Comparison of ENCODE assay signal across 26 mouse cellular contexts in the genomic region with DNA sequence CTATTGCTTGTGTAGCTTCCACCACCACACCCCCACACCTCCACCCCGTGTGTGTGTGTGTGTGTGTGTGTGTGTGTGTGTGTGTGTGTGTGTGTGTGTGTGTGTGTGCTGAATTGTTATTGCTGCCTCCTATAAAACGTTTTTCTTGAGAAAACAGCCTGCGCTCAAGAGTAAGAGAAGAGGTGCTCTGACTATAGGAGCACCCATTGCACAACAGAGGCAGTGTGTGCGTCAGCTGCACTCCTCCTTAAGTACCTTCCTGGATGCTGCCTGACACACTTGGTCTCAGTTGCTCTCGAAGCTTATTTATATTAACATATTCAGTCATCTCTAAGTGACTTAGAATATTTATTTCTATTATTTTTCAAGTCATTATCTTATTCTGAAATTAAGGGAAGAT. TPM values are rescaled to one million over a fixed set of nuclear protein-coding genes. Genes with fewer than 3 reads are reported as not detected.
"Had no signal": no experiment of that assay in that cellular context is flagged by ENCODE, and none has a peak within 500 bp of the region (broad histone marks: within the 10 kb centered on the region; RNA-seq: fewer than 3 reads in every experiment).

No protein-coding gene starts in this region.

- DNase-seq: forebrain, postnatal 0 days; gastrocnemius, postnatal 14 days; gastrocnemius, postnatal 36 days; heart, postnatal 10 days; heart, postnatal 4 days; kidney, adult 18-20 months; kidney, adult 8-10 months; kidney, postnatal 14 days; kidney, postnatal 36 days; layer of hippocampus, adult 9-11 months; layer of hippocampus, postnatal 36 days; left cerebral cortex, postnatal 4 days; liver had no signal

- ATAC-seq: forebrain, postnatal 0 days; hindbrain, embryonic 16.5 days; inflammation-experienced regulatory T-cells, adult 6 months; intestine, embryonic 15.5 days; intestine, postnatal 0 days had no signal

- H3K4me1 ChIP-seq: heart, embryonic 10.5 days; heart, embryonic 12.5 days; hindbrain, embryonic 10.5 days; hindbrain, embryonic 12.5 days; intestine, embryonic 15.5 days; limb, embryonic 12.5 days had no signal

- H3K9ac ChIP-seq: forebrain, postnatal 0 days; heart, embryonic 12.5 days; hindbrain, embryonic 12.5 days; hindbrain, embryonic 14.5 days; intestine, embryonic 15.5 days; limb, embryonic 12.5 days had no signal

- H3K4me3 ChIP-seq: heart, embryonic 10.5 days; heart, embryonic 12.5 days; hindbrain, embryonic 10.5 days; hindbrain, embryonic 12.5 days; intestine, embryonic 15.5 days; limb, embryonic 12.5 days had no signal

- H3K27ac ChIP-seq: heart, embryonic 10.5 days; hindbrain, embryonic 10.5 days; hindbrain, embryonic 12.5 days; hindbrain, embryonic 14.5 days; intestine, embryonic 15.5 days; kidney, postnatal 0 days; limb, embryonic 12.5 days had no signal

- H3K27me3 ChIP-seq: heart, embryonic 12.5 days; hindbrain, embryonic 12.5 days; intestine, embryonic 15.5 days; limb, embryonic 12.5 days had no signal

- H3K9me3 ChIP-seq: heart, embryonic 10.5 days; heart, embryonic 12.5 days; hindbrain, embryonic 10.5 days; hindbrain, embryonic 12.5 days; intestine, embryonic 15.5 days; limb, embryonic 12.5 days had no signal

- H3K4me2 ChIP-seq: heart, embryonic 12.5 days; hindbrain, embryonic 12.5 days; hindbrain, embryonic 14.5 days; intestine, embryonic 15.5 days; limb, embryonic 12.5 days had no signal

RNA-seq across cellular contexts. Expression of a gene that starts 45.1 kb away (rescaled TPM):
- total RNA-seq: gastrocnemius, adult 18-20 months; gastrocnemius, adult 8-10 months had no signal
